Mouse (Mus musculus) c-Kit-positive CD71-positive TER-119-positive erythroid progenitor cells, embryonic 14.5 days (primary cell): ENCODE data around the gene Tbc1d22a.

Experiments used
- DNase-seq: peaks from one replicate; pipeline ENCODE4 v3.0.0-alpha.2; 2013; ENCODE audit warnings: low spot score

Tbc1d22a gene

GRCm38 (mm10) chr15:86409352-86409751 lies 195.1 kb downstream of the Tbc1d22a start:
- no peak for DNase-seq

GRCm38 (mm10) chr15:86411532-86412080 lies 197.3 kb downstream of the Tbc1d22a start:
- no peak for DNase-seq

- no peak for DNase-seq
Measured at GRCm38 (mm10) chr15:86415951-86416350, 201.7 kb downstream of the Tbc1d22a start.

GRCm38 (mm10) chr15:86418436-86418835 lies 204.2 kb downstream of the Tbc1d22a start:
- DNase-seq = no peak

GRCm38 (mm10) chr15:86419620-86420019 lies 205.4 kb downstream of the Tbc1d22a start:
- no peak for DNase-seq

GRCm38 (mm10) chr15:86422858-86423257 lies 208.6 kb downstream of the Tbc1d22a start:
- DNase-seq = no peak

GRCm38 (mm10) chr15:86423884-86424283 lies 209.6 kb downstream of the Tbc1d22a start:
- DNase-seq = peak; percentile 12

GRCm38 (mm10) chr15:86424971-86425370 lies 210.7 kb downstream of the Tbc1d22a start:
- DNase-seq = no peak

GRCm38 (mm10) chr15:86426364-86427000 lies 212.2 kb downstream of the Tbc1d22a start:
- no peak for DNase-seq

- no peak for DNase-seq
Measured at GRCm38 (mm10) chr15:86427439-86427838, 213.2 kb downstream of the Tbc1d22a start.

- no peak for DNase-seq
Measured at GRCm38 (mm10) chr15:86428496-86428895, 214.2 kb downstream of the Tbc1d22a start.

- DNase-seq = no peak
Measured at GRCm38 (mm10) chr15:86429766-86430335, 215.6 kb downstream of the Tbc1d22a start.

GRCm38 (mm10) chr15:86431539-86432080 lies 217.4 kb downstream of the Tbc1d22a start:
- DNase-seq = no peak

- DNase-seq = no peak
Measured at GRCm38 (mm10) chr15:86432791-86433190, 218.5 kb downstream of the Tbc1d22a start.

- no peak for DNase-seq
Measured at GRCm38 (mm10) chr15:86433378-86433777, 219.1 kb downstream of the Tbc1d22a start.

- DNase-seq = no peak
Measured at GRCm38 (mm10) chr15:86434241-86434640, 220.0 kb downstream of the Tbc1d22a start.

- no peak for DNase-seq
Measured at GRCm38 (mm10) chr15:86437346-86437745, 223.1 kb downstream of the Tbc1d22a start.

- DNase-seq = peak; percentile 12
Measured at GRCm38 (mm10) chr15:86439015-86439796, 224.9 kb downstream of the Tbc1d22a start.

- no peak for DNase-seq
Measured at GRCm38 (mm10) chr15:86444271-86444670, 230.0 kb downstream of the Tbc1d22a start.

GRCm38 (mm10) chr15:86446064-86446463 lies 231.8 kb downstream of the Tbc1d22a start:
- DNase-seq = no peak

GRCm38 (mm10) chr15:86447251-86447650 lies 233.0 kb downstream of the Tbc1d22a start:
- no peak for DNase-seq

GRCm38 (mm10) chr15:86449236-86449635 lies 235.0 kb downstream of the Tbc1d22a start:
- DNase-seq = no peak

GRCm38 (mm10) chr15:86449794-86450193 lies 235.5 kb downstream of the Tbc1d22a start:
- no peak for DNase-seq
